Mouse (Mus musculus) myocyte (in vitro differentiated cells): ENCODE results near the gene Bcas3. TPM values are rescaled to one million over a fixed set of nuclear protein-coding genes. Genes with fewer than 3 reads are reported as not detected.
"Not testable (repeated sequence)": the region's sequence is repeated elsewhere in the genome, so short reads cannot be mapped to it uniquely, and the experiment has no call there.

Experiments used
- H3K27me3 ChIP-seq: one replicate; pipeline ENCODE4 v1.6.1; 2011; ENCODE audit not compliant: control insufficient read depth, insufficient read depth, insufficient read length
- H3K36me3 ChIP-seq: one replicate; pipeline ENCODE4 v1.6.1; 2011; ENCODE audit not compliant: control insufficient read depth, insufficient read depth
- H3K4me2 ChIP-seq: one replicate; pipeline ENCODE4 v1.6.1; 2011; ENCODE audit warnings: low read depth, control low read depth
- H3K4me3 ChIP-seq: one replicate; pipeline ENCODE4 v1.5.1; 2011; ENCODE audit warnings: mild to moderate bottlenecking, control low read depth, moderate library complexity
- H3K79me2 ChIP-seq: one replicate; pipeline ENCODE4 v1.6.1; 2011; ENCODE audit not compliant: control insufficient read depth, insufficient read depth
- H3ac ChIP-seq: one replicate; pipeline ENCODE4 v1.6.1; 2011; ENCODE audit not compliant: control insufficient read depth, insufficient read length
- CEBPB ChIP-seq: IDR thresholded peaks from 2 replicates; pipeline ENCODE4 v1.6.1; 2011; ENCODE audit warnings: mild to moderate bottlenecking, moderate library complexity; ENCODE audit not compliant: poor library complexity, insufficient read depth, severe bottlenecking
- E2F4 ChIP-seq: IDR thresholded peaks from one replicate; pipeline ENCODE4 v1.6.1; 2011; ENCODE audit warnings: mild to moderate bottlenecking, control low read depth, moderate library complexity; ENCODE audit not compliant: insufficient read depth
- MAX ChIP-seq: IDR thresholded peaks from one replicate; pipeline ENCODE4 v1.6.1; 2011; ENCODE audit warnings: low read depth, mild to moderate bottlenecking, control low read depth
- MYOD1 ChIP-seq, 3 experiments: IDR thresholded peaks; one replicate each; pipeline ENCODE4 v1.6.1; 2011; ENCODE audit warnings: control low read depth in 2 of 3, low read depth in 2 of 3, mild to moderate bottlenecking in 2 of 3, moderate library complexity in 1 of 3; ENCODE audit not compliant: insufficient read length in 2 of 3, control insufficient read depth in 1 of 3
- MYOG ChIP-seq, 3 experiments: IDR thresholded peaks; one replicate each; pipeline ENCODE4 v1.6.1; 2011; ENCODE audit warnings: control low read depth in 2 of 3, low read depth in 2 of 3, mild to moderate bottlenecking in 2 of 3; ENCODE audit not compliant: insufficient read length in 2 of 3, control insufficient read depth in 1 of 3, insufficient read depth in 1 of 3
- POLR2A ChIP-seq: IDR thresholded peaks from one replicate; pipeline ENCODE4 v1.6.1; 2011; ENCODE audit warnings: low read depth, mild to moderate bottlenecking, control low read depth, moderate library complexity; ENCODE audit not compliant: insufficient read length
- POLR2AphosphoS2 ChIP-seq: IDR thresholded peaks from one replicate; pipeline ENCODE4 v1.6.1; 2011; ENCODE audit warnings: low read depth, control low read depth; ENCODE audit not compliant: insufficient read length
- REST ChIP-seq: IDR thresholded peaks from one replicate; pipeline ENCODE4 v1.6.1; 2011; ENCODE audit warnings: mild to moderate bottlenecking, control low read depth, moderate library complexity; ENCODE audit not compliant: insufficient read depth, insufficient read length
- SRF ChIP-seq: IDR thresholded peaks from one replicate; pipeline ENCODE4 v1.6.1; 2011; ENCODE audit warnings: low read depth; ENCODE audit not compliant: control insufficient read depth, insufficient read length
- TCF12 ChIP-seq: IDR thresholded peaks from one replicate; pipeline ENCODE4 v1.6.1; 2011; ENCODE audit warnings: mild to moderate bottlenecking, control low read depth; ENCODE audit not compliant: poor library complexity, insufficient read depth, severe bottlenecking
- TCF3 ChIP-seq: IDR thresholded peaks from one replicate; pipeline ENCODE4 v1.6.1; 2011; ENCODE audit warnings: low read depth, control low read depth; ENCODE audit not compliant: insufficient read length
- USF1 ChIP-seq: IDR thresholded peaks from one replicate; pipeline ENCODE4 v1.6.1; 2011; ENCODE audit warnings: low read depth, mild to moderate bottlenecking, control low read depth, moderate library complexity
- polyA plus RNA-seq: library from polyadenylated mRNA; unstranded; fragments of >200 nt; fragmentation: generic; extraction: Trizol; gene quantifications from one replicate; pipeline ENCODE4 v1.2.1, GENCODE M21; 2012; ENCODE audit warnings: missing spikeins

Bcas3 gene
- polyA plus RNA-seq, 1 experiment = 30.1 TPM

- Histone ChIP-seq H3K79me2 (no peaks in the 10 kb centered on the region), H3K36me3 (no peaks in the 10 kb centered on the region), H3ac (no peak overlapping the region), H3K4me2 (no peak overlapping the region), H3K4me3 (no peak overlapping the region), H3K27me3 (no peaks in the 10 kb centered on the region)
- TF ChIP-seq SRF = no peak
- no peak for TF ChIP-seq CEBPB
- TF ChIP-seq MYOG (IDR thresholded peaks at IDR 0.05; ENCODE audit: control insufficient read depth in 1 of 3, insufficient read depth in 1 of 3, insufficient read length in 2 of 3, low read depth in 2 of 3) = no peak
- TF ChIP-seq MYOD1 (IDR thresholded peaks at IDR 0.05; ENCODE audit: control insufficient read depth in 1 of 3, insufficient read length in 2 of 3, low read depth in 2 of 3) = no peak
- TF ChIP-seq MAX = no peak
- no peak for TF ChIP-seq REST
- no peak for TF ChIP-seq TCF12
- TF ChIP-seq USF1 = no peak
- no peak for TF ChIP-seq POLR2AphosphoS2
- TF ChIP-seq TCF3 = no peak
- no peak for TF ChIP-seq POLR2A
- TF ChIP-seq E2F4 = no peak
Observed at GRCm38 (mm10) chr11:85487501-85487900, 134.5 kb downstream of the Bcas3 start.

- Histone ChIP-seq H3K4me3 (no peak overlapping the region), H3K36me3 (no peaks in the 10 kb centered on the region), H3ac (no peak overlapping the region), H3K27me3 (no peaks in the 10 kb centered on the region), H3K79me2 (no peaks in the 10 kb centered on the region), H3K4me2 (peak overlapping the region; percentile 81)
- no peak for TF ChIP-seq TCF12
- TF ChIP-seq CEBPB = peak; percentile 68; the same call in 1 of the 2 replicates
Observed at GRCm38 (mm10) chr11:85492231-85492630, 139.3 kb downstream of the Bcas3 start.

DNA sequence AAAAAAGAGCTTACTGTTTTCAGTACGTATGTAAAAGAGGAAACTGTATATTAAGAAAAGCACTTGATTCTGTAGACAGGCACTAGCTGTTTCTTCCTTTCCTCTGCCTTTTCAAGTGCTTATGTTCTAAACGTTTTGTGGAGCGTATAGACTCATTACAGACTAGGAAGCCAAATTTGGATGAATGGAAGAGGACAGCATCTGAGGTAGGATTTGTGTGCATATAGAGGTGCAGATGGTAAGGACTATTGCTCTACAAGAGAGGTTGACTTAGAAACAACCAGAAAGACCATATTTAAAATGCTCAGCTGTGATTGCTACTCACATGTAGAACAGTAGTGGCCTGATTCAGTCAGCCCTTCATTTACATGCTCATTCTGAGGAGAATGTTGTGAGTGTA lies 139.7 kb downstream of the Bcas3 start:
- Histone ChIP-seq H3K4me2 (peak overlapping the region; percentile 81), H3K4me3 (no peak overlapping the region), H3K27me3 (no peaks in the 10 kb centered on the region), H3K79me2 (no peaks in the 10 kb centered on the region), H3K36me3 (no peaks in the 10 kb centered on the region), H3ac (no peak overlapping the region)
- TF ChIP-seq POLR2AphosphoS2 = no peak
- TF ChIP-seq MYOG (IDR thresholded peaks at IDR 0.05; ENCODE audit: control insufficient read depth in 1 of 3, insufficient read depth in 1 of 3, insufficient read length in 2 of 3, low read depth in 2 of 3) = no peak
- TF ChIP-seq REST = no peak
- no peak for TF ChIP-seq USF1
- no peak for TF ChIP-seq SRF
- no peak for TF ChIP-seq CEBPB

- H3ac ChIP-seq = no peak overlapping the region
- H3K79me2 ChIP-seq = no peaks in the 10 kb centered on the region
- TF ChIP-seq CEBPB (no peak), MAX (no peak), MYOD1 (IDR thresholded peaks at IDR 0.05; ENCODE audit: control insufficient read depth in 1 of 3, insufficient read length in 2 of 3, low read depth in 2 of 3) (no peak), POLR2AphosphoS2 (no peak), POLR2A (no peak), TCF12 (no peak), MYOG (IDR thresholded peaks at IDR 0.05; ENCODE audit: control insufficient read depth in 1 of 3, insufficient read depth in 1 of 3, insufficient read length in 2 of 3, low read depth in 2 of 3) (no peak), USF1 (no peak), SRF (no peak)
Observed at GRCm38 (mm10) chr11:85499561-85499960, 146.6 kb downstream of the Bcas3 start.

DNA sequence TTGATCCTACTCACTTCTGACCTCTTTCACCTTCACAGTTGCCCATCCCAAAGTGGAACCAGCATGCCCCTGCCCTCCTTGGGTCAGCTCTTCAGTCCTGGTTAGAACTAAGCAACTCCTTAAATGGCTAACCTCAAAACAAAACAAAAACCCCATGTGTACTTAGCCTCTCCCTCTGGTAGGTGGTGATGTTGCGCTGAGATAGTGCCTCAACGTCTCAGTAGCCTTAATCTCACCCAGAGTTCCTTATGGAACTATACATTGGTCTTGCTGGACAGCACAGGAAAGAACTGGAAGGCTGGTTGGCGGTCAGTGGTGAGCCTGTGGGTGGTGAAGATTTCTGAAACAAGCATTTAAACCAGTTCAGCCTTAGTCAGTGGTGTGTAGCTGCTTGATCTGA lies 149.1 kb downstream of the Bcas3 start:
- TF ChIP-seq TCF3 (no peak), POLR2AphosphoS2 (no peak), REST (no peak), TCF12 (no peak), POLR2A (no peak), E2F4 (no peak), SRF (no peak), USF1 (no peak), MAX (no peak), CEBPB (no peak), MYOG (IDR thresholded peaks at IDR 0.05; ENCODE audit: control insufficient read depth in 1 of 3, insufficient read depth in 1 of 3, insufficient read length in 2 of 3, low read depth in 2 of 3) (no peak), MYOD1 (IDR thresholded peaks at IDR 0.05; ENCODE audit: control insufficient read depth in 1 of 3, insufficient read length in 2 of 3, low read depth in 2 of 3) (no peak)
- Histone ChIP-seq H3K36me3 (no peaks in the 10 kb centered on the region), H3K27me3 (no peaks in the 10 kb centered on the region), H3K79me2 (no peaks in the 10 kb centered on the region), H3ac (no peak overlapping the region), H3K4me2 (no peak overlapping the region), H3K4me3 (no peak overlapping the region)

More at GRCm38 (mm10) chr11:85499561-85499960, 146.6 kb downstream of the Bcas3 start:
- Histone ChIP-seq H3K4me2 (no peak overlapping the region), H3K36me3 (no peaks in the 10 kb centered on the region), H3K4me3 (no peak overlapping the region), H3K27me3 (no peaks in the 10 kb centered on the region)

DNA sequence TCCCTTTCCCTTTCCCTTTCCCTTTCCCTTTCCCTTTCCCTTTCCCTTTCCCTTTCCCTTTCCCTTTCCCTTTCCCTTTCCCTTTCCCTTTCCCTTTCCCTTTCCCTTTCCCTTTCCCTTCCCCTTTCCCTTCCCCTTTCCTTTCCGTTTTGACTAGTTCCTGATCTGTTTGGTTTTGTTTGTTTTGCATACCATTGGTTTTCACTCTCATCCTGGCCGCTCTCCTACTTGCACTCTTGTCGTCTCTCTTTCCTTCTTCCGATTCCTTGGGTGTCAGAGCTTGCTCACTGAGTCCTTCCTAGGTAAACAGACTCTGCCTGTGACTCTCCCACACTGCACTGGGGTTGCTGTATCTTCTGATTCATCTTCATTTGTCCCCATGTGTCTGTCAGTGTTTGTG lies 151.8 kb downstream of the Bcas3 start:
- H3K4me2 ChIP-seq = peak overlapping the region; percentile 7
- H3ac ChIP-seq, H3K4me3 ChIP-seq, H3K36me3 ChIP-seq, H3K79me2 ChIP-seq, H3K27me3 ChIP-seq: not testable (repeated sequence)
